Mouse (Mus musculus): ENCODE measurements at regions not wholly inside any gene's neighbourhood (a gene's known extent, or its start where the extent isn't known, plus 50 kb on each side); places are given as distances from the start of the nearest gene placed in this dataset.
A peak's percentile ranks its signal among the peaks of the same experiment; 100 is the strongest.

DNA sequence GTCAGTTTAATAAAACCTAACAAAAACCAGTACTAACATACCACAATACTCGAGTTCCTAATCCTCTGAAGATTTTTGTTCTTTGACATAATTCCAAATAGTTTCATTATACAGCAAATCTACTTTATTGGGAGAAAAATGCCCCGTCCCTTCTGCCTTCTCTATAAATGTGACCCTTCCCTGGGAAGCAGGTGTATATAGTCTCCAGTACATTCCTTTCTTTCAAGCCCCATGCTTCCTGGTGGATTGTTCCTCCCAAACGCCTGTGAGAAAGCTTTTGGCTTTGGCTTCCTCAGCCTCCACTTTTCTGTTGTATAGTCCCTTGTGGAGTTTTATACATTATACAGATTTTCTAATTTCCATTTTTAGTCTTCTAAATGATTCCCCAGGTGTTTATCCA is 1001.8 kb upstream of the Tenm3 start:
- no peak for DNase-seq (ENCODE audit: low read depth, low spot score)

DNA sequence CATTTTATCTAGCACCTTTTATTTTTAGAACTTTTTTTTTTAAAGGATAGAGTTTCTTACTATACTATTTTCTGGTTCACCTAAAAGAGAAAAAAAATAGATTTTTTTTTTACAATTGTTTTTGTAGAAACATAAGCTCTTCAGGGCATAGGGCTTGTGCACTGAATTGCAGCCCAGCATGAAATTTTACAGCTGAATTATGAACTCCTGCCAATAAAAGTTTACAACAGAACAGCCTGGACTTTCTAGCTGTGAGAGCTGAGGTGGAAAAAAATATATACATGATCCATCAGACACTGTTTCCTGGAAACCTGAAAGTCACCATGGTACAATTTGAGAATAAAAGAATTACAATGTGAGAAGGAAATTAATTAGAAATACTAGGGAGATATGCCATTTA is 988.2 kb upstream of the Tenm3 start:
- no peak for DNase-seq (ENCODE audit: low read depth, low spot score)

GRCm38 (mm10) chr8:49829345-49829744 is 985.6 kb upstream of the Tenm3 start:
- peak; percentile 36 for DNase-seq (ENCODE audit: low read depth, low spot score)

DNA sequence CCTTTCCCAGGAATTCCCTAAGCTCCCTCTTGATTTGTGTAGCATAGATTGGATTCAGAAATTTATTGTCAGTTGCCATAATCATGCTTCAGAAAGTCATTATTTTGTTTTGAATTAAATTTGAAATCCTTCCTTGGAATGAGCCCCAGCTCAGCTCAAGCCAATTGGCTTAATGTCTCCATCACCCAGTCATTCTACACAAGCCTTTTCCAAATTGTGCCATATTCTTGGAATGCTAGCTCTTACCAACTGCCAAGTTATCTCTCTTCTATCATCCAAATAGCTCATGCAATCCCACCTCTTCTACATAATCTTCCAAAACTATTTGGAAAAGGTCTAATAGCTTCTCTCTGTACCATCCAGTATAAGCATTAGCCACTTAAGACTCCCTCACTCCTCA is 982.5 kb upstream of the Tenm3 start:
- DNase-seq (ENCODE audit: low read depth, low spot score), result no peak

GRCm38 (mm10) chr8:49825000-49825399 is 981.2 kb upstream of the Tenm3 start:
- no peak for DNase-seq (ENCODE audit: low read depth, low spot score)

DNA sequence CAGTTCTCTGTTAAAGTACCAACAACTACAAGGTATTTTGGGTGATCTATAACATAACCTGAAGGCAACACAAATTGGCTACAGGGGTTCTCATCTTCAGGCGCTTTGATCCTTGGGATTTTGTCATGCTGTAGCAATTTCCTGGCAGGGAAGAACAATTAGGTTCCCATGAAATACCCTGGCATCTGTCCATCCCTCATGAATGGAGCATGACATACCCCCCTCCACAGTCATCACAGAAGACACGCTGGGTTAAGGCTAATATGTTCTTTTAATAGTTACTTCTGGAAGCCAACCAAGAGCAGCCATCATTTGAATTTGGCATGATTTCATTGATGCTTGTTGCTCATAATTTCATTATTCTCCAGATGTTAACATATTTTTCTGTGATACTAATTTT is 979.0 kb upstream of the Tenm3 start:
- no peak for DNase-seq (ENCODE audit: low read depth, low spot score)

DNA sequence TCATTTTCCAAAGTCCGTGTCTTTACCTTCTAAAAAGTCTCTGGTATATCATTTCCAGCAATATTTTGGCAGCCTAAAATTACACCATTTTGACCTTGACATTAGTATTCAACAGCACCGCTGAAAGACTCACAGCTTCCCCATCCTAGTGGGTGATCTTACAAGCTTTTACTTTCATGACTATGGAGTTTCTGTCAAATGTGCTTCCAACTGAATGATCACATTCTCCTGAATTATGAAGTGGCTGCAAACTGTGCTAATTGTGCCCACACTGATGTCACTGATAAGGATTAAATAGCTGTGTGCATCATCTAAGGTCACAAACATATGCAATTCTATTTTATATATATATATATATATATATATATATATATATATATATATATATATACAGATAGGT is 955.5 kb upstream of the Tenm3 start:
- DNase-seq (ENCODE audit: low read depth, low spot score), result no peak

GRCm38 (mm10) chr8:49796741-49797140 is 953.0 kb upstream of the Tenm3 start:
- no peak for DNase-seq (ENCODE audit: low read depth, low spot score)

GRCm38 (mm10) chr8:49794491-49794890 is 950.7 kb upstream of the Tenm3 start:
- no peak for DNase-seq (ENCODE audit: low read depth, low spot score)

- DNase-seq (ENCODE audit: low read depth, low spot score), result no peak
Observed at GRCm38 (mm10) chr8:49769829-49770228, 926.1 kb upstream of the Tenm3 start.

GRCm38 (mm10) chr8:49738043-49738442 is 894.3 kb upstream of the Tenm3 start:
- no peak for DNase-seq (ENCODE audit: low read depth, low spot score)

- no peak for DNase-seq (ENCODE audit: low read depth, low spot score)
Observed at GRCm38 (mm10) chr8:49729156-49729555, 885.4 kb upstream of the Tenm3 start.

- no peak for DNase-seq (ENCODE audit: low read depth, low spot score)
Observed at GRCm38 (mm10) chr8:49712371-49712770, 868.6 kb upstream of the Tenm3 start.

GRCm38 (mm10) chr8:49708701-49709100 is 865.0 kb upstream of the Tenm3 start:
- DNase-seq (ENCODE audit: low read depth, low spot score), result no peak

DNA sequence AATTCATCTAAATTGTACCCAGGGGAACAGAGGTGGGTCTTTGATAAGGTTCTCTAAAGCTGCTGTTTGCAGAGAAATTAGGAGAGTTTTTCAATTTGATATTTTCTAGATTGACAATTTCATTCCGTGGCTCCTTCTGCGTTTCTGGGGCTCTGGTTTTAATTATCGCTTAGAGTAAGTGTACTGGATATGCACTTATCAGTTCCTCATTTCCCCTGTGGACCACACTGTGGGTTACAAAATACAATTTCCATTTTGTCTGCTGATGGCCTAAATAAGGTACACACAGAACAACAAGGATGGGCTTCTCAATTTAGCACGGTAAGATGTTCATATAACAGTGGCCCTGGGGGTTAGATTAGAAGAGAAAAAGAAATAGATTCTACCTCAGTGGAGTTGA is 855.3 kb upstream of the Tenm3 start:
- DNase-seq (ENCODE audit: low read depth, low spot score), result no peak

- DNase-seq (ENCODE audit: low read depth, low spot score), result no peak
Observed at GRCm38 (mm10) chr8:49696709-49697108, 853.0 kb upstream of the Tenm3 start.
